Mouse (Mus musculus) kidney, postnatal 4 days (tissue): ENCODE data around the gene Cyp2ab1.
"Not testable (repeated sequence)": the region's sequence is repeated elsewhere in the genome, so short reads cannot be mapped to it uniquely, and the experiment has no call there.

Experiments
- DNase-seq, 2 experiments: peaks; one replicate each; pipeline ENCODE4 v3.0.0; 2021; ENCODE audit warnings: mixed read lengths in 2 of 2

The Cyp2ab1 gene

DNA sequence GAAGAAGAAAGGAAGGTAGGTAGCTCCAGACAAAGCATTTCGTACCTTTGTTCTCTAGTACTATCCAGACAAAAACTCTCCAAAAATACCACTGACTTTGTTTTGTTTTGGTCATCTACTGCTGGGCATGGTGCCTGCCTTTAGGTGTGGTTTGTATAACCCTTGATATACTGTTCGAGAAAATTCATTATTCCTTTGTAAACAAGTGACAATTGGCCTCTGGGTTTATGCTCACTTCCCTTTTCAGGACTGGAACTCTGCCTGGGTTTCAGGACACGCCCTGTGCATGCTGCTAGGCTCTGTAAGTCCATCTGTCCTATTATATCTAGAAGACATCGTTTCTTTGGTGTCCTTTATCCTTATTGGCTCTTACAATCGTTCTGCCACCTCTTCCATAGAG lies at the start of gene Cyp2ab1:
TSS of gene Cyp2ab1 (minus strand) at position 119 of the 400 bp plus-strand sequence.
- DNase-seq = no peak

DNA sequence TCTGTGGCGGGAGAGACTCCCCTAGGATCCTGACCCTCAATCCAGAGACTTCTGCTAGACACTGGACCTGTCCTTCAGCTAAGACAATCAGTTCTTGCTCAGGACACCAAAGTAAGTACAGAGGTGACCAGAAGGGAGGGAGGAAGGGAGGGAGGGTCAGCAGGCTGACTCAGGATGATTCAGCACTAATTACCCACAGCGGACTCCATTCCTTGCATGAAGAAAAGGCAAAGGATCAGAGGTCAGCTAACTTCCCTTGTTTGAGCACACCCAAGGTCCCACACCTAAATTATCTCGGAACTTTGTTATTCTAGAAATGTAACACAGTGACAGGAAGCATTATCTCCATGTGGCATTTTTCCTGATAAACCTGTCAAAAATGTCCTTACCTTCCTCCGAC lies 46.5 kb upstream of the Cyp2ab1 start:
- DNase-seq = no peak

DNA sequence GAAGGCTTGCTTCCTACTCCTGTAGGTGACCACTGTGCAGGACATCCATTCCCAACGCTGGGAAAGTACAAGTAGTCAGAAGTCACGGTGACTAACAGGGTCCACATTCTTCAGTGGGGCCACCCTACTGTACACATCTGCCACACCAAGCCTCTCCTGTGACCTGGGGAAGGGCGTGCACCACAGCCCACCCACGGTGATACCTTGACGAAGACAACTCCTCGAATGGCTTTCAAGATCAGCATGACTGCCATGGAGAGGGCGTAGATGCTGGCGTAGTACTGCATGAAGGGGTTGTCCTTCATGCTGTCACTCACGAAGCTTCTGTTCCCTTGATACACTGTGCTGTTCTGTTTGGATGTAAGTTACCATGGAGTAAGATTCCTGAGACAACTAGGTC lies 43.0 kb upstream of the Cyp2ab1 start:
- DNase-seq = no peak

DNA sequence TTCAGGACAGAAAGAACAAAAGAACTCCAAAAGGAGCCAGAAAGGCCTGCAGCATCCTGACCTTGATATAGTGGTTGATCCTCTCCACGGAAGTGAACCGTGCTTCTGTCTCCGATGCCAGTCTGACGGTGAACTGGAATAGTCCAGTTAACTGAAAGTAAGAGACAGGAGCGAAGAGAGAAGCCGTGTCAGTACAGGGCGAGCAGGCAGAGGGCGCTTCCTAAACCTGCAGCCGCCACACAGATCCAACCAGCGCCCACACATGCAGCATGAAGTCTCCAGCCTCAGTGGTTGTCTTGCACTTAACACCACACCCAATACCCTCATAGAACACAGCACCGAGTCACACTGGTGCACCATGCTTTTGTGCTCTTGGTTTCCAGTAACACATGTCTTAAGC lies 36.9 kb upstream of the Cyp2ab1 start:
- DNase-seq = no peak

DNA sequence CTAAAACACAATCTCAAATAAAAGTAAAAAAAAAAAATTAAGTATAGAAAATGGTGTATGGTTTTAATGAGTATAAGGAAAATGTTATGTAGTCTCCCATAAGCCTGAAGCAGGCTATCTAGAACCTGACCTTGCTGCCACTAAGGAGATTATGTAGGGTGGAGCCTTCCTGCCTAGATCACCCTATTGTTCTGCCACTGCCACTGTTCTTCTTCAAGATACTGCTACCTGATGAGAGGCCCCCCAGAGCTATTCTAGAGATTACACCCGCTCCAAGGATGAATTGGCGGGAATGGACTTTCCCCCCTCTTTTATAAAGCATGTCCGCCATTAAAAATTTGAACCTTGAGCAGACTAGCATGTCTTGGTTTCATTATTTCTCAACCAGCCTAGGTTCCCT lies 36.3 kb upstream of the Cyp2ab1 start:
- not testable (repeated sequence) for DNase-seq

DNA sequence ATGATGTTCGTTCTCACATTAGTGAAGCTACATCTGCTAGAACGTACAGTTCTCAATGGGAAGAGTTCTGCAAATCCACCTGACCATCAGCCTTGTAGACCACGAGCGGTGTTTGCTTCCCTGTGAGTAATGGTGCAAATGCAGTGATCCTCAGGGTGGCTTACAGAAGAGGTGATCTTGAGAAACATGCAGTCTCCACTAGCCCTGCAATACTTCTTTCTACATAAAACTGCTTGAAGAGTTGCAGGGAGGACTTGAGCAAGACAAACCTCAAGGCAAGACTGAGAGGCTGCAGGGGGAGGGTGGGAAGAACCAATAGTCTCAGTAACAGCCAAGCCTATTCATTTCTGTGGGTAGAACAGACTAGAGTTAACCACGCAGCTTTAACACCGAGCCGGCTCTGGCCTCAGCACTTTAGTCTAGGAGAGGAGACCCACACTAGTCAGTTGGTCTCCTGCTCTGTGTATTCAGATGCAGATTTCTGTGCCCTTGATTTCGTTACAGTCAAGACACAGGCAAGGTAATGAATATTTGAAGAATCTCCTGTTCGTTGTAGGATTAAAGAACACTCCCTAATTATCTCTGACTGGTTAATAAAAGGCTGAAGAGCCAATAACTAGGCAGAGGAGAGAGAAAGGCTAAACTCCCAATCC lies 34.6 kb upstream of the Cyp2ab1 start:
- DNase-seq = no peak

DNA sequence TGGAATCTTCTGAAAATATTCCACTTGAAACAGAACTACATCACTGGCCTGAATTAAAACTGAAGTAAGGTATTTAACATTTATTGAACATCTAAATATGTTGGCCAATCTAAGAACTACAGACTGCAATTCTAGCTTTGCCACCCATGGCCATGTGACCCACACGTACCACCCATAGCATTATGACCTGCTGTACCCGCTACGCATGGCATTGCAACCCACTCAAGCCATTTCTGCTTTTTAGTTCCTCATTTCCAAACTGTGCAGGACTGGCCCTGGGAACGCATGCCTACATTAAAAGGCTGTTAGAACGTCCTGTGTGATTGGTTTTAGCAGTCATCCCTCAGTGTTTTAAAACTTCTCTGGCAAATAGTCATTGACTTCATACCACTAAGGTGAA lies 32.6 kb upstream of the Cyp2ab1 start:
- DNase-seq = no peak

DNA sequence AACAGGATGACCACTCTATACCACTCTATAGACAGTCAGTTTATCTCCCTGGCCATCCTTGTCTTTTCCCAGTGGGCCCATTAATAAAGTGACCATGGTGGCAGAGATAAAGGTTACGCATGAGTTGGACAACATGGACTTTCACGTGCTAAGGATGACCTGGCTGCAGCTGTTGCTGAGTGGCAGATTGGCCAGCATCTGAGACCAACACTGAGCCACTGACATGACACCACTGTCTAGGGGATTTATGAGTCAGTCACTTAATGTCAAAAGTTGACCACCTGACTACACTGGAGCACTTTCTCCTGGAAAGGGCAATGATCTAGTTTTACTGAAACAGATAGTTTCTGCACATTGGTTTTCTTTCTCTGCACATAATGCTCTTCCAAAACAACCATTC lies 29.6 kb upstream of the Cyp2ab1 start:
- DNase-seq = no peak

DNA sequence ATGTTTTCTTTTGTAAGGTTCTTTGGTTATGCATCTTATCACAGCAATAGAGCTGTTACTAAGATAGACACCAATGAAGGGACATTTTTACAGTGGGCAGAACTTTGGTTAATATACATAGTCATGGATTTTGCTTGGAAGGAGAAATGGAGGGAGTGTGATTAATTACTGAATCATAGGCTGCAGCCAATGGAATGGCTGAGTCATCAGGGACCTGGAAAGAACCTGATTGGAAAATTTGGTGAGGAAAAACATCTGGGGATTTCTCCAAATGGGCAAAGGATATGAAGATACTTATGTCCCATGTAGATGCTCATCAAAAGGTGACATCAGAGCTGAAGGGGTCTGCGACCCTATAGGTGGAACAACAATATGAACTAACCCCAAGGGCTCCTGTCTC lies 28.8 kb upstream of the Cyp2ab1 start:
- no peak for DNase-seq

DNA sequence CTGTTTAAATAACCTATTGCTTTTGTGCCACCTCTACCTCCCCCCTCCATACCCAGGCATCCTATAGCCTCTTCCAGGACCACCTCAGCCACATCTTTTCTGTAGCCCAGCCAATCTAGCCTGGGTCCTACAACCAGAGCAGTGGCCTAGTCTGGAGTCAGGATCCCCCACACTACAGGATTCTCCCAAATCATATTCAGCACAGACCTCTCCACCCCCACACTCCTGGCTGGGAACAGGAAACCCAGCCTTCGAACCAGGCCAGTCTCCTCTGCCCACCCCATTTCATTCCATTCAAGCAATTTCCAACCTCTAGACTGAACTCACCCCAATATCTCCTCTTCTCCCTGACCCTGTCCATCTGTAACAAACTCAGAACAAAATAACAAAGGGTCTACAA lies 20.3 kb upstream of the Cyp2ab1 start:
- no peak for DNase-seq

DNA sequence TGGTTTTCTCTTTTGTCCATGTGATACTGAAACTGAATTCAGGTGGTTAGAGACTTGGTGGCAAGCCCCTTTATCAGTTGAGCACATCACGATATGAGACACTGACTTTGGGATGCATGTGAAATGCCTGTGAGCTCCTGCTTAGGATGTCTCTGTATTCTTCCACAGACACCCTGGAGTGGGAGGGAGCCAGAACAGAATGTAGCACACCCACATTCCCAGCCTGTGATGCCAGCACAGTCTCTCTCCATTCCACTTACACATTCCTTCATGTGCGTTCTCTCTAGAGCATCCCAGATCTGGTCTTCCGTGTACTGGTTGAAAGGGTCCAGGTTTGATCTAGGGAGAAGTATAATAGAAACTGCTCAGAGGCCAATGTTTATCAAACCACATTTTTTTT lies 13.4 kb upstream of the Cyp2ab1 start:
- DNase-seq = no peak

DNA sequence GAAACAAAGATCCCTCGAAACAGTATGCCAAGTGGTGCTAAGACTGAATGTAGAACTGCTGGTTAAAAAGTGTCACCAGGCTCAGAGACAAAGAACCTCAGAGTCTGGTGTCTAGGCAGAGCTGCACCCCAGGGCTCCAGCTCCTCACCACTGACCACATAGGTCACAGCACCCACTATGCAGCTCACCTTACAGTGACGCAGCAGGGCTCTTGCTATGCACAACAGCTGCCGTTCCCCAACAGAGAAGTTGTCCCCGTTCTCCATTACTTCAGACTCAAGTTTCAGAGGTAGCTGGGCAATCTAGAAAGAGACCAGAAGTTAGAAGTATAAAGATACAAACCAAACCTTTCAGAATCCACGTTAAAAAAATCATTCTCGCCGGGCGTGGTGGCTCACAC lies 9.7 kb upstream of the Cyp2ab1 start:
- no peak for DNase-seq

DNA sequence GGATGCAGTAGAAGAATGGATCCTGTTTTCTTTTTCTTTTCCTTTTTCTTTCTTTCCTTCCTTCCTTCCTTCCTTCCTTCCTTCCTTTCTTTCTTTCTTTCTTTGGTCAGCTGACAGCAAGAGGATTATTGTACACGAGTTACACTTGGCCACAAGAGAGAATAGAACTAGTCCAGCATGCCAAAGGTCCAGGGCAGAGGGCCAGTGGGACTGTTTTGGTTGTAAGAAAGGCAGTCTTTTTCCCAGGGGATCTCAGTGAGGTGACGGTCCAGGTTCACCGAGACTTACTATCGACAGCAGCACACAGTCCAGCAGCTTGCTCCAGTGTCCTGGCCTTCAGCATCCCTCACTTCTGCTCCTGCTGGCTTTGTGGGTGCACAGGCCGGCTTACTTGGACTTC lies 3.1 kb upstream of the Cyp2ab1 start:
- DNase-seq = no peak

DNA sequence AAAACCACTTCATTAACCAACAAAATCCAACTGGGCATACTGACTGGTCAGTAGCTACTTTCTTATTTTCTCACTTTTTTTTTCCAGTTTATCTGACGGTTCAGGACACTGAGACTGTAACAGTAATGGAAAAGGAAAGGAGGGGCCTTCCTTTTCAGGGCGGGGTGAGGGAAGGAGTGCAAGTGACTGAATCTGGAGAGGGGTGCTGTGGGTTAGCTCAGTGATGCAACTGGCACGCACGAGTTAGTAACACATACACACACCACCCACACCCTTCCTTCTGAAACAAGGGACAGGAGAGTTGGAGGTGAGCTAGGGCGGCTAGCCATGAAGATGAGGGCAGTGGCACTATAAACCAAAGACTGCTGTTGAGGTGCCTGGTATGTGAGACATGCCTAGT lies 1.3 kb downstream of the Cyp2ab1 start:
- no peak for DNase-seq

DNA sequence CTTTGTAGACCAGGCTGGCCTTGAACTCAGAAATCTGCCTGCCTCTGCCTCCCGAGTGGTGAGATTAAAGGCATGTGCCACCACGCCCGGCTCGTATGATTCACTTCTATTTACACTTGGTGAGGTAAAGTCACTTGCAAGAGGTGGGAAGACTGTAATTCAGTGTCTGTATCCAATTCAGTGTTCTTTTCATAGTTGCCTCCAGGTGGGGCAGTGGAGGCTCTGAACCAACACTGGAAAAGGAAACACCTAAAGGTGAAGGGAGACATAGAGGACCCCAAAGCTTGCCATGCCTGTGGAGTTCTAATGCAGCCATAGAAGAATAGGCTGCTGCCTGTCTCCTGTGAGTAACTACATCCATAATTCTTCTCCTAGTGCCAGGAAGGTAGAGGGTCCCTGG lies 2.9 kb downstream of the Cyp2ab1 start:
- no peak for DNase-seq

DNA sequence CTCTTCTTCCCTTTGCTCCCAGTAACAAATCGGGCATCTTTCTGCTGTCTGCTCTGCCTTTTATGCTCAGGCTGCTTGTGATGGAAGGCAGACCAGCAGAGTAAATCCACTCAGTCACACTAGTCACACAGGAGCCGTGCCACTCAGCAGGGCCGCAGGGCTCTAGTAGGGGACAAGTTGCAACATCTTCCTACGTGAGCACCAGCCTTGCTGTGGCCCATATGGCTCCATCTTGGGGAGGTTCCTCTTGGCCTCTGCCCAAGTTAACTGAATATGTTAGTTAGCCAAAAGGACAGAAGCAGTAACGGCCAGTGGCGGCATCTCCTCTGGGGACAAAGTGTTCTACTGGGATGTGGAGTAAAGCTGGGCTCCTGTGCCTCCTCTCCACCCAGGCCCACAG lies 8.4 kb downstream of the Cyp2ab1 start:
- no peak for DNase-seq

DNA sequence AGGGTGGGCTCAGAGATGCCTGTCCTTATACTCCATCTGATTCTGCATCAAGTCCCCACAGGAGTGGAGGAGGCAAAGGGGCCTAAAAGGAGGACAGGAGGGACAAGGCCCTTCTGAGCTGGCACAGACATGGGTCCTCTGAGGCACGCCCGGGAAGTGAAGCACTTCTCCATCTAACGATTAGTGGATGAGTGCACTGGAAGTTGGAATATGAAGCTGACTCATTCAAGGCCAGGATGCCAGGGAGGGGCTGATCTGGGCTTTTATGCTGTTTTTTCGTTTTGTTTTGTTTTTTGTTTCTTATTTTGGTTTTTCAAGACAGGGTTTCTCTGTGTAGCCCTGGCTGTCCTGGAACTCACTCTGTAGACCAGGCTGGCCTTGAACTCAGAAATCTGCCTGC lies 9.9 kb downstream of the Cyp2ab1 start:
- DNase-seq = no peak

DNA sequence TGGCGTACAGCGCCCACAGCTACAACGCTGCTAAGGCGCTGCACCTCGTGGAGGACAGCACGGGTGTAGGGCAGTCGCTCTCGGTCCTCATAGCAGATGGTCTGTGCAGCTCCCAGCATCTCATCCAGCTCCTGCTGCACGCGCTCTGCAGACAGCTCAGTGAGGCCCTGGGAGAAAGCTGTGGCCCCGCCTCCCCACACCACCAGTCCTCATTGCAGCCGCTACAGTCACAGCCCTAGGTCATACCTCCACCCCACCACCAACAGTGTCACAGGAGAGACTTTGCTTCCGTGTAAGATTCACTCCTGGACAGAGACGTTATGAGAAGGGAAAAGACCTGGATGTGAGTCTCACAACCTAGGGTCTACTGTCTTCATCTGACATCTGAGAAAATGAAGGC lies 12.9 kb downstream of the Cyp2ab1 start:
- DNase-seq = no peak

DNA sequence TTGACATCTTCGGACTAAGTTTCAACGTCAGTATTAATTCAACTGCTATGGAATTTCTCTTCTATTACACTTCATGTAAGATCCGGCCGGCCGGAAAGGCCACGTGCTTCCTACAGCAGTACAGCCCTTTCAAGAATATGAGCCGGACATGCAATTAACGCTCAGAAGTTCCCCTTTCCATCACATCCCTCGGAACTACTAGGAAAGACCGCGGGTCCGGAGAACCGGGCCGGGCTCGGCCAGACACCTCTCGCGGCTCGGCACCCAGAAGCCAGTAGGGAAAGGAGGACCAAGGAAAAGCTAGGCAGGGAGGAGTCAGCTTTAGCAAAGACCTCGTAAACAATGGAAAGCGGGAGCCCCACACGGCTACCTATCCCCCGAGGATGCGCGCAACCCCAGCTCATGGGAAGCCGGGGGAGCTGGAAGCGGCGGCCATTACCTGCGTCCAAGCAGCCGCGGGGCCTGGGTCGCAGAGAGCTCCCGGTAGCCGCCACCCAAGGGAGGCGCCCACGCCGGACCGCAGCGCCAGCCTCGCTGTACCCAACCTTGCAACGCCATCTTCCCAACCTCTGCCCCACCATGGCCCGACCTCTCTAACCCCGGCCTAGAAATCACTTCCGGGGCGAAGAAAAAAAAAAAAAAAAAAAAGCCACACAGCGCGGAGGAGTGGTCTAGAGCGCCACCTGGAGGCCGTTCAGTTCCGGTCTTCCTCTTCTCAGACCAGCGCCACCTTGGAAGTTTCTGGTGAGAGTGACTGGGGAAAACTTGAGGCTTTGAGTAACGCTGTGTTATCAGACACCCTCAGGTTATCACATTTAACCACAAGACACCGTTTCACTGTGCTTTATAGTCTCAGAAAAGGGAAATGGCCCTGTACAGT lies 23.2 kb downstream of the Cyp2ab1 start, which contains the start of gene Parl:
TSS of gene Parl (minus strand) at position 618 of the 880 bp plus-strand sequence.
- DNase-seq = peak; percentile 93 to 94

DNA sequence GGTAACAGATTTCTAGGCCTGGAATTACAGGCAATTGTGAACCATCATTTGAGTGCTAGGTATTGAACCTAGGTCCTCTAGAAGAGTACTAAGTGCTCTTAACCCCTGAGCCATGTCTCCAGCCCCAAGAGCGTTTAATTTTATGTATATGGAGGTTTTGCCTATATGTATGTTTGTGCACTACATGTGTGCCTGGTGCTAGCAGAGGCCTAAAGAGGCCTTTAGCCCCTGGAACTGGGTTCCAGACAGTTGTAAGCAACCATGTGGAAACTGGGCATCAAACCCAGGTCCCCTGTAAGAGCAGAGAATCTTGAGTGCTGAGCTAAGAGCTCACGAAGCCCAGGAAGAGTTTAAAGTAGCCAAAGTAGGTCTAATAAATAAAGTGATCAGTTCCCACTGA lies 25.1 kb downstream of the Cyp2ab1 start:
- no peak for DNase-seq

DNA sequence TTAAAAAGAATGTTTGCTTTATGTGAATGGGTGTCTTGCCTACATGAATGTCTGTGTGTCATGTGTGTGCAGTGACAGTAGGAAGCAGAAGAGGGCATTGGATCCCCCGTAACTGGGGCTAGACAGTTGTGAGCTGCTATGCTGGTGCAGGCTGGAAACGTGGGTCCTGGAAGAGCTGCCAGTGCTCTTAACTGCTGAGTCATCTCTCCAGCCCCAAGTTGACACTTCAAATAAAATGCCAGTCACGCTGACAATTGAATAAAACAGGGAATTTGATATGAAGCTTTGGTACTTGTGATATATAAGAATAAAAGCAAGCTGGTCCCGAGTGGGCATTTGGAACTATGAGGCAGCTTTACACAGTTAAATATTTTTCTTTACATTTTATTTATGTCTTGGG lies 45.0 kb downstream of the Cyp2ab1 start:
- no peak for DNase-seq

DNA sequence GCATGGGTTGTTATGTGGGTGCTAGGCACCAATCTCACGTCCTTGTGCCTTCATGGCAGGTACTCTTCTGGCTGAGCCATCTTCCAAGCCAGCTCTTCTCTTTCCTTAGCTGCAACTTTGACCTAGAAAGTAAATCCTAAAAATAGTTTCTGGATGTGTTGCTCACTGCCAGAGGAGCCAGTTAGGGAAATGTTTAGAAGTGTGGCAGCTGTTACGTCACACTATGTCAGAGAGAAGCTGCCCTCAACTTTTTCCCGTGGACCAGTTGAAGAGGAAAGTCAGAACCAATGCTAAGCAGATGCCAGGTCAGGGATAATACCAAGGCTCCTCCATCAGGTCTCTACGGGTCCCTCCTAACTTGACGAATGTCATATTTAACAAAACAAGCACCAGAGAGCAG lies 45.8 kb downstream of the Cyp2ab1 start:
- DNase-seq = no peak

DNA sequence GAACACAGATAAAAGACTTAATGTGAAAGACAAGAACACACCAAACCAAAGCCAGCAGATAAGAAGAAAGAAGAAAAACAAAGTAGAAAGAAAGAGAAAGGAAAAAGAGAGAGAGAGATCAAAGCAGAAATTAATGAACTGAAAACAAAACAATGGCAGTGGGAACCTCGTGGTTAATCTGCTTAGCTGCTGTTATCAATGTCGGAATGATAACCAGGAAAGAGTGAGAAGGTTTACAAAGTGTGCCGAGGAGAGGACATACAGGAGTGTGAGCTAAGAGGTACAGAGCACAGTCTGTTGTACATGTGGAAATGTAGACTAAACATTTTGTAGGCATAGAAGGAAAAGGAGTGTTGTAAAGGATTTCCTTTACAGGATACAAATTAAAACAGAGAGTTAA lies 52.2 kb downstream of the Cyp2ab1 start:
- DNase-seq = no peak

DNA sequence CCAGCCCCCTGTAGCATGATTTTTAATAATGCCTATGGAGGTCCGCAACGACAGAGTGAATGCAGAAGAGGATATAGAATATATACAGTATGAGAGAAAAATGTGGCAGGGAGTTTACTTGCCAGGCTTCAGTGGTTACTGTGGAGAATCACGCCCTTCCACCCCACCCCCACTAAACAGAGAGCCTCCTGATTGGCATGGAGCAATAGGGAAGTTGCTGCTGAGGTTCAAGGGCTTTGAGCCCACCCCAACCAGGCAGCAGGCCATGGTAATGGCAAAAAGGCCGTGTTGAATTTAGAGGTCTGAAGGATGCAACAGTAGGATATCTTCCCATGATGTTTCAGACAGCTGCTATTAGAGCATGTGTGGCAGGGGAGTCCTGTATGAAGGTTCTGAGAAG lies 53.9 kb downstream of the Cyp2ab1 start:
- DNase-seq = no peak

DNA sequence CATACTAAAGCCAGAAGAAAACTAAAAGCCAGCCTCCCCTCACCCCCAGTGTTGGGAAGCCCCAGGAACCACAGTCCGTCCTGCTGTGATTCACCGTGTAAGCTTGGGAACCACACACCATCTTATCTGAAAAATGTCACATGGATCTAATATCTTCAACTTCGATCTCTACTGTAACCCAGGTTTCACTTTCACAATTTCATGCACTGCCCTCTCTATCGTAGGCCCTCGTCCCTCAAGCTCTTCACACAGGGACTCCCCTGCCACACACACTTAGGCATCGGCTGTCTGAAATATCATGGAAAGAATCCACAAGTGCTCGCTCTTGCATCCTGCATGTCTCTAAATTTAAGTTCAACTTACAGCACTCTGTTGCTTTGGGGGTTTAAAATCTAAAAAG lies 60.1 kb downstream of the Cyp2ab1 start:
- DNase-seq = no peak
